Mouse (Mus musculus) intestine, postnatal 0 days (tissue): ENCODE measurements at regions not wholly inside any gene's neighbourhood (a gene's known extent, or its start where the extent isn't known, plus 50 kb on each side); places are given as distances from the start of the nearest gene placed in this dataset.

Source experiments
- ATAC-seq: fragments of 200-750 bp; cut with Nextera tagmentation; 2 replicates; pipeline ENCODE4 v1.8.0; 2017; ENCODE audit warnings: mild to moderate bottlenecking, moderate TSS enrichment, moderate library complexity
- H3K27ac ChIP-seq: fragments of 300-500 bp; sonication (generic); 2 replicates; pipeline ENCODE4 v1.5.1; 2014; ENCODE audit warnings: mild to moderate bottlenecking, low read depth, low read length, moderate library complexity
- H3K27me3 ChIP-seq: fragments of 300-500 bp; sonication (generic); replicated peaks from 2 replicates; pipeline ENCODE4 v1.6.1; 2014; ENCODE audit warnings: low read length, mixed read lengths; ENCODE audit not compliant: control insufficient read depth, insufficient read depth
- H3K36me3 ChIP-seq: fragments of 300-500 bp; sonication (generic); 2 replicates; pipeline ENCODE4 v1.6.1; 2014; ENCODE audit warnings: mild to moderate bottlenecking, moderate library complexity; ENCODE audit not compliant: control insufficient read depth, insufficient read depth
- H3K4me1 ChIP-seq: fragments of 300-500 bp; sonication (generic); replicated peaks from 2 replicates; pipeline ENCODE4 v1.6.1; 2014; ENCODE audit warnings: antibody characterized with exemption, low read length, mixed read lengths; ENCODE audit not compliant: control insufficient read depth, insufficient read depth
- H3K4me2 ChIP-seq: fragments of 300-500 bp; sonication (generic); replicated peaks from 2 replicates; pipeline ENCODE4 v1.6.1; 2014; ENCODE audit warnings: low read depth, mild to moderate bottlenecking, moderate library complexity
- H3K4me3 ChIP-seq: fragments of 300-500 bp; sonication (generic); 2 replicates; pipeline ENCODE4 v1.5.1; 2014; ENCODE audit warnings: low read depth, low read length
- H3K9ac ChIP-seq: fragments of 300-500 bp; sonication (generic); 2 replicates; pipeline ENCODE4 v1.6.1; 2014; ENCODE audit warnings: mild to moderate bottlenecking, low read depth, low read length
- H3K9me3 ChIP-seq: fragments of 300-500 bp; sonication (generic); 2 replicates; pipeline ENCODE4 v1.6.1; 2016; ENCODE audit warnings: mixed run types; ENCODE audit not compliant: control insufficient read depth
- CTCF ChIP-seq: sonication (generic); IDR thresholded peaks from 2 replicates; pipeline ENCODE4 v1.5.1; 2016; ENCODE audit warnings: low read depth, mild to moderate bottlenecking, control low read depth, antibody characterized with exemption, moderate library complexity
- whole genome bisulfite sequencing: fragments of 180-500 bp; shearing (Covaris S2); extraction: QIAGEN DNeasy Blood & Tissue Kit; methylation state at CpG from one replicate; pipeline ENCODE4 v1.1.7; 2014; 5-methylcytosine and 5-hydroxymethylcytosine counted together

DNA sequence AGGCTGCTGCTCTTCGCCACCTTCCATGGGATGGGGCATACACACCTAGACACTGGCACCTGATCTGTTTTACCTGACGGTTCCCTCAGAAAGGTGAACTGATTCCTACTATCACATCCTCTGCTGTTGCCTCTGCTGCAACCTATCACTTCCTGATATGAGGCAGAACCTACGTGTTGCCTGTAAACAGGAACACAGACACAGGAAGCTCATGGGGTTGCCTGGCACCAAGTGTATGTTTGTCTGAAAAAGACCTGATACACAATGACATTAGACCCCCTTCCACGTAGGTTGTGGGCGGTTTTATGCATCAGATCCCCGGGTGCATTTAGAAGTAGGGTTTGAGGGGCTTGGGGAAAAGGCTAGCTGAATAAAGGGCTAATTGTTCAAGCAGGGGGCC is 190.0 kb upstream of the Eef2kmt start:
- Histone ChIP-seq H3K27me3 (no peaks in the 10 kb centered on the region), H3K4me1 (no peaks in the 10 kb centered on the region)
- WGBS: 68% methylated on average over 6 of the region's 6 CpGs

DNA sequence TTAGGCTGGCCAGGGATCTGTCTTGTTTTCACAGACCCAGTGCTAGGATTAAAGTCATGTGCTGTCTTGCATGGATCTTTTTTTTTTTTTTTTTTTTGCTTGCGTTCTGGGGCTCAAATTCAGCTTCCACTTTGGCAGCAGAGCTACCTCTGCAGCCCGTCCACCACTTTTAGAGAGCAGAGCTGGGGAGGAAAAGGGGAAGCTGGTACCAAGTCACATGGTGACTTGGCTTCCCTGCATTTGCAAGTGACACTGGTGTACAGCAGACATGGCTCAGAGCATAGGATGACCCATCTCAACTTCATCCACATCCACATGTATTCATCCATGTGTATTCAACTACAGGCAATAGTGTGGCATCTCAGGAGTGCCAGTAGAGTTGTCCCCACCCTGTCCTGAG is 189.0 kb upstream of the Eef2kmt start:
- Histone ChIP-seq H3K9me3 (no peaks in the 10 kb centered on the region), H3K9ac (no peak overlapping the region), H3K36me3 (no peaks in the 10 kb centered on the region), H3K4me3 (no peak overlapping the region), H3K27me3 (no peaks in the 10 kb centered on the region), H3K4me1 (no peaks in the 10 kb centered on the region), H3K4me2 (no peak overlapping the region), H3K27ac (no peak overlapping the region)
- TF ChIP-seq CTCF: no peak
- ATAC-seq: no peak
- WGBS: 48% methylated on average over 2 of the region's 2 CpGs

More for the DNA sequence above, 190.0 kb upstream of the Eef2kmt start:
- Histone ChIP-seq H3K9me3 (no peaks in the 10 kb centered on the region), H3K27ac (no peak overlapping the region), H3K36me3 (no peaks in the 10 kb centered on the region), H3K9ac (no peak overlapping the region), H3K4me2 (no peak overlapping the region), H3K4me3 (no peak overlapping the region)
- TF ChIP-seq CTCF: no peak
- ATAC-seq: no peak

DNA sequence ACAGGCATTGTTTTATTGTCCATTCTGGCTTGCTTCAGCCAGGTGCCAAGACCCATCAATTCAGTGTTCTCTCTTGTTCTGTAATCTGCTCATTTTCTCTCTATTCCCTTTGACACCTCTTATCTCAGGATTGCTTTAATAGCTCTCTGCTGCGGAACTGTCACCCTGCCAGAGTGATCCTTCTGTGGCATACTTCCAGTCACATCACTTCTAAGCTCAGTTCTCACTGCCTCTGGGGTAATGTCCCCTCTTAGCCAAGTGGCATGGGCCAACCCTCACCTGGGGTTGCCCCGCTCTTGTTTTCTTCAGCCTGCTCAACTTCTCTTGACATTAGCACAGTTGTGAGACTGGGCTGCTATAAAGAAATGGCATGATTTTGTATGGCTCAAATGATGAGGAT is 183.9 kb upstream of the Eef2kmt start:
- Histone ChIP-seq H3K4me1 (no peaks in the 10 kb centered on the region), H3K4me2 (no peak overlapping the region), H3K9ac (no peak overlapping the region), H3K27me3 (no peaks in the 10 kb centered on the region), H3K4me3 (no peak overlapping the region), H3K9me3 (no peaks in the 10 kb centered on the region), H3K27ac (no peak overlapping the region), H3K36me3 (no peaks in the 10 kb centered on the region)
- TF ChIP-seq CTCF: no peak
- no peak for ATAC-seq
- 56% methylated on average over 2 of the region's 2 CpGs for WGBS

DNA sequence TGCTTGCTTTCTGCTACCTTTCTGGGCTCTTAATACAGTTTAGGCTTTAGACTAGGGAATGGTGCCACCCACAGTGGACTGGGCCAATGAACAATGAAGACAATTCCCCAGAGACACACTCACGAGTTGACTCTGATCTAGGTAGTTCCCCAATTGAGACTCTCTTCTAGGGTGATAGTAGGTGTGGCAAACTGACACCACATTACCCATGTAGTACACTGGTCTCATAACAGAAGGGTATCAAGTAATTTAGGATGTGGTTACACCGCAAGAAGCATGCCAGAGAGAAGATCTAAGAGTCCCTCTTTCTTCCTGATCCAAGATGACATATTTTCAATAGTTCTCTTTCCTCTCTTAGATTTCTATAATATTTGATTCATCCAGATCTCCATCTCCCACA is 182.6 kb upstream of the Eef2kmt start:
- H3K9ac ChIP-seq: no peak overlapping the region
- no peaks in the 10 kb centered on the region for H3K9me3 ChIP-seq
- no peak overlapping the region for H3K27ac ChIP-seq
- H3K36me3 ChIP-seq: no peaks in the 10 kb centered on the region
- H3K27me3 ChIP-seq: no peaks in the 10 kb centered on the region
- no peak overlapping the region for H3K4me2 ChIP-seq
- 79% methylated on average over 2 of the region's 2 CpGs for WGBS
- no peaks in the 10 kb centered on the region for H3K4me1 ChIP-seq
- no peak for TF ChIP-seq CTCF
- H3K4me3 ChIP-seq: no peak overlapping the region
- ATAC-seq: no peak

DNA sequence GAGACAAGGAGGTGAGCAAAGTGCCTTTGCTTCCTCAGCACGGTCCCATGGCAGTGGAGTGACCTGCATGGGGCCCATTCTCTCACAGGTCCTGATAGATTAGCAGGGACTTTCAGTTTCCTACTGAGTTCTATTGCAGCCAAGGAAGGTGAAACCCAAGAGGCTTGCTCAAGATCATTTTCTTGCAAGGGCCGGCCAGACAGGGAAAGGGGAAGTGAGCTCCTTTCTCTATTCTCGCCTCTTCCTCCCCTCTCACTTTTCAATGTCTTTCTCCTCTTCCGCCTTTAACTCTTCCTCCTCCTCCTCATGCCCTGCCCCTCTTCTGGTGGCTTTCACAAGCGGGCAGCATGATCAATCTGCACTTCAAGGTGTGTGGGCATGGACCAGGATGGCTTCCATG is 175.9 kb upstream of the Eef2kmt start:
- Histone ChIP-seq H3K4me3 (no peak overlapping the region), H3K36me3 (no peaks in the 10 kb centered on the region), H3K4me2 (no peak overlapping the region), H3K4me1 (no peaks in the 10 kb centered on the region), H3K9me3 (no peaks in the 10 kb centered on the region), H3K27me3 (no peaks in the 10 kb centered on the region), H3K27ac (no peak overlapping the region), H3K9ac (no peak overlapping the region)
- ATAC-seq: no peak
- TF ChIP-seq CTCF: no peak
- 77% methylated on average over 5 of the region's 5 CpGs for WGBS

DNA sequence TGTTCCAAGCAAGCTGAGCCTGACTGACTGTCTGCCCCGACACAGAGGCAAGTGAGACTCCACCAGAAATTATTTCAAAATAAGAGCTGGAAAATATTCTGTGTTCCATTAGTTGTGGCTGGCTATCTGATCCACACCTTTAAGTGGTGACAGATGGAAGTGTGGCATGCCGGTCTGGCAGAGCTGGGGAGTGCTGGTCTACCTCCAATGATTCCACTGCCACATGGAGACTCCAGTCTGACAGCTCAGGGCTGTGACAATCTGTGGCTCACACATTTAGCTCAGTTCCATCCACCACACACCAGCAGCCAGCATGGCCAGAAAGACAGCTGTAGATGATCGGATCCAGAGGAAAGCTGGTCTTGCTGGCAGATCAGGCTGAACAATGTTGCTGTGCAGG is 175.3 kb upstream of the Eef2kmt start:
- Histone ChIP-seq H3K27ac (no peak overlapping the region), H3K27me3 (no peaks in the 10 kb centered on the region), H3K9ac (no peak overlapping the region), H3K36me3 (no peaks in the 10 kb centered on the region), H3K4me2 (no peak overlapping the region), H3K9me3 (no peaks in the 10 kb centered on the region), H3K4me1 (no peaks in the 10 kb centered on the region), H3K4me3 (no peak overlapping the region)
- no peak for ATAC-seq
- TF ChIP-seq CTCF: no peak
- 78% methylated on average over 3 of the region's 3 CpGs for WGBS

DNA sequence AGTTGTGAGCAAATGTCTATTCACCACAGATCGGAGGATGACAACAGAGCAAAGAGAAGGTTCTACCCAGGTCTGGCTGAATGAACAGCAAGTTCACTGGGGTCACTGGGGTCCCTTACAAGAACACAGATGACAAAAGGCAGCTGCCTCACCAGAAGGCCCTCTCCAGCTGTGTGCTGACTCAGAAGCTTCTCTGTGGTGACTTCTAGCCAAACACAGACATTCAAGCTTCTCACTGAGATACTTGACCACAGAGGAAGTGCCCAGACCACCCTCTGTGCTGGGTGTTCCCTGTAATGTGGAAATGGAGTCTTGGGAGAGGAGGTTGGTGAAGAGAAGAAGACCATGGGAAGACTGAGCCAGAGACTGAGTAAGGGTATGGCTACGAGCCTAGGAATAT is 173.7 kb upstream of the Eef2kmt start:
- H3K27ac ChIP-seq: no peak overlapping the region
- H3K4me1 ChIP-seq: no peaks in the 10 kb centered on the region
- TF ChIP-seq CTCF: no peak
- no peaks in the 10 kb centered on the region for H3K9me3 ChIP-seq
- H3K9ac ChIP-seq: no peak overlapping the region
- 76% methylated on average over 2 of the region's 2 CpGs for WGBS
- no peak overlapping the region for H3K4me2 ChIP-seq
- no peaks in the 10 kb centered on the region for H3K36me3 ChIP-seq
- no peak for ATAC-seq
- H3K4me3 ChIP-seq: no peak overlapping the region
- no peaks in the 10 kb centered on the region for H3K27me3 ChIP-seq
